Comparison of ENCODE assay signal across 15 mouse cellular contexts in the genomic region with DNA sequence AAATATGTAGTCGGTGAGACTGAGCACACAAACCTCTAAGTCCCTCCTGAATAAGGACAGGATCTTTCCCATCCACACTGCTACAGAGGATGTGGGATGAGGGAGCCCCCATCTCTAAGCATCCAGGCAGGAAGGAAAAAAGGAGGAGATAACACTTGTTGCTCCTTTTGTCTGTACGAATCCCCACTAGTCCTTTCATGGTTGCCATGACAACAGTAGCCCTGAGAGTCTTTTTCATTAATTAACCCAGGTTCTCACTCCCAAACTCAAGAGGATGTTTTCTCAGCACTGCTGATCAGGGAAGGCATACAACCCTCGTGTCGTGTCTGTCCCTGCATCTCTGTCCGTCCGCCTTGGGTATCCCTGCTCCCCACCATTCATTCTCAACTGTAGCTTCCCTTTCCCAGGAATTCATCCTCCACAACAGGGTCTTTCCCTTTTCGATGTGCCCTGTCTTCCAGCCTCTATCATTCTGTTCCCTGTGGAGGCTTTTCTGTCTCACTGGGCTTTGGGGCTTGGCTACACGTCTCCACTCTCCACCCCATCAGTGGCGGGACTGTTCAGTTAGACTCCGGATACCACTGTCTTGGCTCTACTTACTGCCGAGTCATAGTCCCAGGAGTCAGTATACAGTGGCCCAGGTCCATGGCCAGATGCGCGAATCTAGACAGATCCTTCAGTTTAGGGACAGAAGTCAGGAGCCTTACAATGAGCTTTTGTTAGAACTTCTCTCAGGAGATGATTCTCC.
DNase-seq lines count a peak whose midpoint lies in the region; ATAC-seq and TF ChIP-seq lines count a peak whose summit lies in the region.
"Had no signal": no experiment of that assay in that cellular context is flagged by ENCODE, and none has a peak within 500 bp of the region (broad histone marks: within the 10 kb centered on the region; RNA-seq: fewer than 3 reads in every experiment).

No protein-coding gene starts in this region.

- no peaks in the 10 kb centered on the region for H3K27me3 ChIP-seq in heart, postnatal 0 days (ENCODE audit: control insufficient read depth, insufficient read depth, low read length)
- H3K27me3 ChIP-seq in heart, embryonic 11.5 days (ENCODE audit: control insufficient read depth, insufficient read depth, low read length): no peaks in the 10 kb centered on the region
- no peaks in the 10 kb centered on the region for H3K27me3 ChIP-seq in hindbrain, embryonic 16.5 days (replicated peaks; ENCODE audit: control insufficient read depth, insufficient read depth, low read length)
- H3K27me3 ChIP-seq in neural tube, embryonic 15.5 days (replicated peaks): no peaks in the 10 kb centered on the region
- H3K27me3 ChIP-seq: embryonic facial prominence, embryonic 15.5 days; limb, embryonic 13.5 days; neural tube, embryonic 12.5 days had no signal

- no peak overlapping the region for H3K4me3 ChIP-seq in heart, postnatal 0 days (ENCODE audit: low read depth, low read length)
- no peak overlapping the region for H3K4me3 ChIP-seq in heart, embryonic 11.5 days (ENCODE audit: low read depth, low read length)
- no peak overlapping the region for H3K4me3 ChIP-seq in hindbrain, embryonic 16.5 days (ENCODE audit: low read length)
- no peak overlapping the region for H3K4me3 ChIP-seq in neural tube, embryonic 15.5 days (replicated peaks)
- H3K4me3 ChIP-seq: embryonic facial prominence, embryonic 15.5 days; limb, embryonic 13.5 days; neural tube, embryonic 12.5 days had no signal

- no peak overlapping the region for H3K9ac ChIP-seq in heart, postnatal 0 days (replicated peaks; ENCODE audit: low read depth, low read length)
- H3K9ac ChIP-seq in heart, embryonic 11.5 days (ENCODE audit: low read depth, low read length): no peak overlapping the region
- H3K9ac ChIP-seq in hindbrain, embryonic 16.5 days (ENCODE audit: low read depth, low read length): no peak overlapping the region
- H3K9ac ChIP-seq in neural tube, embryonic 15.5 days (replicated peaks): no peak overlapping the region
- H3K9ac ChIP-seq: embryonic facial prominence, embryonic 15.5 days; limb, embryonic 13.5 days; liver, postnatal 0 days; neural tube, embryonic 12.5 days had no signal

- no peak overlapping the region for H3K4me2 ChIP-seq in heart, postnatal 0 days (ENCODE audit: low read depth, low read length)
- H3K4me2 ChIP-seq in heart, embryonic 11.5 days: no peak overlapping the region
- H3K4me2 ChIP-seq in hindbrain, embryonic 16.5 days (ENCODE audit: low read length): peak overlapping the region; percentile 33; the same call in 1 of the 2 replicates
- peak overlapping the region; percentile 17; the same call in 1 of the 2 replicates for H3K4me2 ChIP-seq in neural tube, embryonic 15.5 days
- H3K4me2 ChIP-seq: embryonic facial prominence, embryonic 15.5 days; limb, embryonic 13.5 days; neural tube, embryonic 12.5 days had no signal

- WGBS in heart, postnatal 0 days: 59% methylated on average over 13 of the region's 13 CpGs
- 60% methylated on average over 13 of the region's 13 CpGs for WGBS in heart, embryonic 11.5 days (ENCODE audit: insufficient replicate concordance)
- WGBS in hindbrain, embryonic 16.5 days: 37% methylated on average over 13 of the region's 13 CpGs
- 45% methylated on average over 13 of the region's 13 CpGs for WGBS in neural tube, embryonic 15.5 days

- H3K36me3 ChIP-seq in heart, postnatal 0 days (replicated peaks; ENCODE audit: control insufficient read depth, insufficient read depth, low read length): no peaks in the 10 kb centered on the region
- H3K36me3 ChIP-seq in heart, embryonic 11.5 days (ENCODE audit: control insufficient read depth, insufficient read depth, low read length): no peaks in the 10 kb centered on the region
- H3K36me3 ChIP-seq in hindbrain, embryonic 16.5 days (ENCODE audit: control insufficient read depth, insufficient read depth, low read length): no peaks in the 10 kb centered on the region
- no peaks in the 10 kb centered on the region for H3K36me3 ChIP-seq in neural tube, embryonic 15.5 days
- H3K36me3 ChIP-seq: embryonic facial prominence, embryonic 15.5 days; limb, embryonic 13.5 days; neural tube, embryonic 12.5 days had no signal

- no peak for DNase-seq in heart, postnatal 0 days (ENCODE audit: low spot score)
- peak; percentile 76 for DNase-seq in brain, embryonic 14.5 days (ENCODE audit: low read depth)
- DNase-seq in cerebellum, postnatal 36 days: no peak
- DNase-seq in cerebellum, adult 9-11 months: no peak
- DNase-seq: cerebellum, adult 2 months; kidney, postnatal 36 days; liver, postnatal 0 days; right cerebral cortex, adult 18-20 months; thymus, adult 18-20 months had no signal

- 0 out of 2 replicates have a peak, but pooled peaks cover 6% of the 10 kb centered on the region for H3K4me1 ChIP-seq in heart, postnatal 0 days (ENCODE audit: control insufficient read depth, insufficient read depth)
- no peaks in the 10 kb centered on the region for H3K4me1 ChIP-seq in heart, embryonic 11.5 days (ENCODE audit: control insufficient read depth, insufficient read depth, low read length)
- peaks cover 13% of the 10 kb centered on the region for H3K4me1 ChIP-seq in hindbrain, embryonic 16.5 days (ENCODE audit: control insufficient read depth, insufficient read depth, low read depth, low read length)
- peaks cover 18% of the 10 kb centered on the region for H3K4me1 ChIP-seq in neural tube, embryonic 15.5 days
- H3K4me1 ChIP-seq: limb, embryonic 13.5 days had no signal

- TF ChIP-seq POLR2A in brain, embryonic 14.5 days (IDR thresholded peaks at IDR 0.05; ENCODE audit: borderline replicate concordance, extremely low read depth, insufficient read depth, insufficient read length, poor library complexity, severe bottlenecking): no peak

- 0 out of 2 replicates have a peak, but pooled peaks cover 5% of the 10 kb centered on the region for H3K9me3 ChIP-seq in heart, postnatal 0 days (replicated peaks; ENCODE audit: control insufficient read depth, low read length)
- no peaks in the 10 kb centered on the region for H3K9me3 ChIP-seq in heart, embryonic 11.5 days (replicated peaks; ENCODE audit: control insufficient read depth, low read length)
- no peaks in the 10 kb centered on the region for H3K9me3 ChIP-seq in hindbrain, embryonic 16.5 days (ENCODE audit: control insufficient read depth, low read length)
- no peaks in the 10 kb centered on the region for H3K9me3 ChIP-seq in neural tube, embryonic 15.5 days (replicated peaks)
- H3K9me3 ChIP-seq: embryonic facial prominence, embryonic 15.5 days; limb, embryonic 13.5 days; neural tube, embryonic 12.5 days had no signal

- ATAC-seq in heart, postnatal 0 days (ENCODE audit: insufficient read depth, low read depth): peak; percentile 44; the same call in 1 of the 2 replicates
- ATAC-seq in heart, embryonic 11.5 days (replicated peaks; ENCODE audit: insufficient number of reproducible peaks, low FRiP score, low TSS enrichment): no peak
- peak; percentile 72 for ATAC-seq in hindbrain, embryonic 16.5 days
- peak; percentile 60; the same call in 1 of the 2 replicates for ATAC-seq in neural tube, embryonic 15.5 days (ENCODE audit: low FRiP score)
- ATAC-seq: liver, postnatal 0 days had no signal

- no peak overlapping the region for H3K27ac ChIP-seq in heart, postnatal 0 days (ENCODE audit: low read depth)
- no peak overlapping the region for H3K27ac ChIP-seq in heart, embryonic 11.5 days (ENCODE audit: low read depth, low read length)
- H3K27ac ChIP-seq in hindbrain, embryonic 16.5 days (ENCODE audit: low read depth, low read length): peak overlapping the region; percentile 14; the same call in 1 of the 2 replicates
- no peak overlapping the region; the same call in 1 of the 2 replicates for H3K27ac ChIP-seq in neural tube, embryonic 15.5 days (replicated peaks)
- H3K27ac ChIP-seq: embryonic facial prominence, embryonic 15.5 days; limb, embryonic 13.5 days; neural tube, embryonic 12.5 days had no signal

- TF ChIP-seq CTCF in heart, postnatal 0 days (IDR thresholded peaks at IDR 0.05; ENCODE audit: low read depth): no peak
- TF ChIP-seq CTCF in brain, embryonic 14.5 days (IDR thresholded peaks at IDR 0.05; ENCODE audit: borderline replicate concordance, extremely low read depth, insufficient read depth, insufficient read length): no peak

- no peak for TF ChIP-seq EP300 in heart, postnatal 0 days (IDR thresholded peaks at IDR 0.05; ENCODE audit: low read depth)

Comparison
In these comparisons a context has a peak if more than half of its experiments do, and no peak if none do; other contexts are left out.
1. H3K4me2 ChIP-seq: peak in hindbrain, embryonic 16.5 days (single experiment) and neural tube, embryonic 15.5 days (single experiment); none in heart, postnatal 0 days (single experiment) and heart, embryonic 11.5 days (single experiment).